Mouse (Mus musculus) T-helper 2 cell (primary cell): ENCODE results near the gene Dek.

Experiments
- in situ Hi-C: fragments of 300-600 bp; cut with MboI, MseI; formaldehyde crosslinking; loops from one replicate; pipeline ENCODE4 v1.15.1; 2025; ENCODE audit warnings: high pct_unique_total_duplicates

Gene Dek

GRCm38 (mm10) chr13:47105711-47106579 lies at the start of gene Dek:
Gene Dek, minus strand, starts transcription at chr13:47106201.
- in situ Hi-C loops, result no loop called here

DNA sequence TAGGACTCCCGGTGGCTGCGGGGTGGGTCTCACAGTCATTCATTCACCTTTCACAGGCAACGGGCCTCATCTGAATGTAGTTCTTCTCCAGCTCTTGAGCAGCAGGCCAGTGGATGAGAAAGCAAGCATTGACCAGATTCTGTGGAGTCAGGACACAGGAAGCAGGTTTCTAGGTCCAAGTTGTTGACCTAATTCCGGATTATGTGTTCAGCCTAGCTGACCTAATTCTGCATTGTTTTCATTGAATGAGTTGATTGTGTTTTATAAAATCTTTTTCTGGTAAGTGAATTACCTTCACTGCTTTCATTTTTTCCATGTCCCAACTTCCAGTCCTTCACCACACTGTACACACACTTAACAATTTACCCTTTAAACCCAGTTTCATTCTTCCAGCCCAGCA lies 48.9 kb upstream of the Dek start:
- in situ Hi-C loops, result loop anchor here (5.0 to 25.0 kb wide), 2 partner anchors 127 to 1307 kb away; no protein-coding TSS in a partner anchor

DNA sequence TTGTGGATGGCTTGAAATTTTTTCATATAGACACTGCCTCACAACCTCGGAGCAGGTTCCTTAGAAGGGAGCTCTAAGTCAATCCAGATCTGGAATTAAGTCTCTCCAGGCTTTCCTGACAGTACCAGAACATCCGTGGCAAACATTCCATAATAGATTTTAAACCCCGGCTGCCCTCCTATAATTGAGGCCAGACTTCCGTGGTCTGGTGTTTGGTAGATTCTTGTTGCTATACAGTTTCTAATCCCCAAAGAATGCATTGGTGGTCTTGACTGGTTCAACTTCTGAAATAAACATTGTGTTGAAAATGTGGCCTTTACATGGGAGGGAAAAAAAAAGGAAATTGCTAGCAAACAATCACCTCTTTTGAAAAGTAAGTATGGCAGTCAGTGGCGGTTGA lies 47.2 kb upstream of the Dek start:
- in situ Hi-C loops, result loop anchor here (5.0 to 25.0 kb wide), 2 partner anchors 129 to 1309 kb away; no protein-coding TSS in a partner anchor

GRCm38 (mm10) chr13:47152390-47152789 lies 46.4 kb upstream of the Dek start:
- in situ Hi-C loops, result loop anchor here (5.0 to 25.0 kb wide), 2 partner anchors 130 to 1310 kb away; no protein-coding TSS in a partner anchor

GRCm38 (mm10) chr13:47151060-47151459 lies 45.1 kb upstream of the Dek start:
- in situ Hi-C loops, result loop anchor here (5.0 to 25.0 kb wide), 2 partner anchors 131 to 1311 kb away; no protein-coding TSS in a partner anchor

GRCm38 (mm10) chr13:47149993-47150392 lies 44.0 kb upstream of the Dek start:
- in situ Hi-C loops, result loop anchor here (5.0 to 25.0 kb wide), 2 partner anchors 132 to 1312 kb away; no protein-coding TSS in a partner anchor

- in situ Hi-C loops, result no loop called here
Measured at GRCm38 (mm10) chr13:47148573-47148972, 42.6 kb upstream of the Dek start.

DNA sequence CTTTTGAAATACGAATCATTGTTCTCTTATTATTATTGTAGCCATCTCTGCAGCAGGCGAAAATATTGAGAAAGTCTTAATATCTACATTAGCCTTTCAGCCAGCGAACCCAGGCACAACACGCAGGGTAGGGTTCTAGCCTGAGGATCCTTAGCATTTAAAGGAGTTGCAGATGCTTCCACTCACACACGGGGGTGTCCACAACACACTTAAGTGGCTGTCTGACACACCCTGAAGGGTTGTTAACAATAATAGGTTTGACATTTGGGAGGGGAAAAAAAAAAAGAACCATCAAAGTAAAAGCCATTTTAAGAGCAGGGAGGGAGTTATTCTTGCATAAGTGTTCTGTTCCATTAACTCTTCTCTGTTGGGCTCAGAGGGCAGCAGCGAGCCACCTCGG lies 40.4 kb upstream of the Dek start:
- in situ Hi-C loops, result no loop called here

DNA sequence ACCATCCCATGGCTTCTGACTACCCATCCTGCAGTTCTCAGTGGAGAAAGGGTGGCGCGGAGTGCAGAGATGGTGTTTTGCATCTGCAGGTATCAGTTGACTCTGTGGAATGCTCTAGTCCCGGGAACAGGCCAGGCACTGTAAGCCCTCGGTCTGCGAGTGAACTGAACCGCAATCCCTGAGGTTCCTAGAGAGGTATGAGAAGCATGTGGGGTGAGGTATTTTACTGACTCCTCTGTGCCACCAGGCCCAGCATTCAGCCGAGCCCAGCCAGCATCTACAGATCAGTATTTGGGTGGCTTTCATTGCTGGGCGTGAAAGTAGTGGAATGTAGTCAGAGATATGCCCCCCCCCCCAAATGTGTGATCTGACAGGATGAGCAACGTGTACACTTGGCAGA lies 39.9 kb upstream of the Dek start:
- in situ Hi-C loops, result no loop called here

DNA sequence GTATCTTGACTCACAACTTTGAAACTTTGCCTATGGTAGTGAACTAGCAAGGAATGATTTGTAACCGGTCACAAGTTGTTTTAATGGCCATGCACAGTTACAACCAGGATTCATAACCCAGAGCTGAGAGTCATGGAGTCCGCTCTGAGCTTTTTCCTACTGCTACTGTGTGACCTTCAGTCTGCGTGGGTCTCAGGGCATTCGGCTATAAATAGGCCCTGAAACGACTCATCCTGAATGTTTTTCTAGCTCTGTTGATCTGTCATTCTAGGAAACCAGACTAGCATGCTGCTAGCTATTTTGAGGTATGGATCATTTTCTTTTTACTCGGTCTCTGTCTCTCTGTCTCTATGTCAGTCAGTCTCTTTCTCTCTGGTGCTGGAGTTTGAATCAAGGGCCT lies 36.8 kb upstream of the Dek start:
- in situ Hi-C loops, result no loop called here

DNA sequence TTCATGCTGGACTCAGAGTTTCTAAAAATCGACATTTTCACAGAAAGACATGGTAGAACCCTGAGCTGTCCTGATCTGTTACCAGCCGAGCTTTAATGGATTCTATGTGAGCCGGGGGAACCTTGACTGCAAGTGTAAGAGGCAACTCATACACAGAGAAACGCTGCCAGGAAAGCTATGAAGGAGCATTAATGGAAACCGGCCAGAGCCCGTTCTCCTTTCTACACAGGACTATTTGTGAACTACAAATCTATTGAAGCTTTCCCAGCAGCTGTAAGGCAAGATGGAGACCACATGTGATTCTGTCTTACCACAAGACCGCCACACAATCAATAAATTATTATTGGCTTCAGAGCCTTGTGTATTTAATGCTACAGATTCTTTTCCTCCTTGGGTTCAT lies 29.7 kb upstream of the Dek start:
- in situ Hi-C loops, result no loop called here

DNA sequence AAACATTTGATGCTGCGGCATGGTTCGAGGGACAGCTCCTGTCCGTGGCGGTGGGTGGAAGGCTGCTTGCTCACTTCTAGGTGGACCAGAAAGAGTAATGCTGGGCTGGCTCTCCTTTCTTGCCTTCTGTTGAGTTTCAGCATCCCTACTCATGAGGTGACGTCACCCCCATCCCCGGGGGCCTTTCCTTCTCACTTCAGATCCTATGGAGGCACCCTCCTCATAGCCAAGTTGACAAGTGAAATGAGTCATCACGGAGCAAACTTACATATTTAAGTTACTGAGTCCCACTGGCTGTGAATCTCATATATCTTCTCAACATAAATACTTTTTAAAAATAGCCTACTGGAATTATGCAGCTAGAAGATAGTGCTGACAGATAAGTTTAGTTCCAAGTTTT lies 28.8 kb upstream of the Dek start:
- in situ Hi-C loops, result no loop called here

DNA sequence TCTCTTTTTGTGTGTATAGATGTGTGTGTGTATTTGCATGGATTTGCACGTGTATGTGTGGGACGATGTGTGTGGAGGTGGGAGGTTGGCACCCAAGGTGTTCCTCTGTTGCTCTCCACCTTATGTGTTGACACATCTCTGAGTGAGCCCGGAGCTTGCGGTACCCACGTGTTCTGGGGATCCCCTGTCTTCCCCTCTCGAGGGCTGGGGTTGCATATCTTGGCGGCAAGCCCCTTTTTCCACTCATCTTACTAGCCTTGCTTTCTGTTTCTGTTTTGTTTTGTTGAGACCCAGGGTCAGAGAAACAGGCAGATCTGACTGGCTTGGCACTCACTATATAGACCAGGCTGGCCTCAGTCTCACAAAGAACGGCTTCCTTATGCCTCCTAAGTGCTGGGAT lies 27.1 kb upstream of the Dek start:
- in situ Hi-C loops, result no loop called here

- in situ Hi-C loops, result no loop called here
Measured at GRCm38 (mm10) chr13:47129090-47129489, 23.1 kb upstream of the Dek start.

- in situ Hi-C loops, result no loop called here
Measured at GRCm38 (mm10) chr13:47125595-47125994, 19.6 kb upstream of the Dek start.

GRCm38 (mm10) chr13:47124986-47125385 lies 19.0 kb upstream of the Dek start:
- in situ Hi-C loops, result no loop called here

DNA sequence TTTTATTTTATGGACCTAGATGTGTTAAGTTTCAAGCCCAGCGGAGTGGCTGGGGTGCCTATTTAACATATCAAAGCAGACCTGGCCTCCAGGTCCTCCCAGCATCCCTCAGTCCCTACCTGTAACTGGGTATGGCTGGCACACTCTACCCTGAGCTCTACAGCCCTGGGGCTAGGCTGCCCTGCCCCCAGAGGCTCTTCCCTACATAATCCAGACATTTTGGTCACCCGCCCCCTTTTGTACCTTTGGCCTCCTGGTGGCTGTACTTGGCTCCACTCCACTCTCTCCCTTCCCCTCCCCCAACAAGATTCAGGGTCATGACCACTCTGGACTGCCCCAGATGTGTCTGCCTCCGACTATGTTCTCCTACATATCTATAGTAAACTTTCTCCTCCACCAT lies 18.4 kb upstream of the Dek start:
- in situ Hi-C loops, result no loop called here

- in situ Hi-C loops, result no loop called here
Measured at GRCm38 (mm10) chr13:47122537-47123430, 16.8 kb upstream of the Dek start, which contains the start of gene Rnf144b. Gene Rnf144b, plus strand, starts transcription at chr13:47122656.

DNA sequence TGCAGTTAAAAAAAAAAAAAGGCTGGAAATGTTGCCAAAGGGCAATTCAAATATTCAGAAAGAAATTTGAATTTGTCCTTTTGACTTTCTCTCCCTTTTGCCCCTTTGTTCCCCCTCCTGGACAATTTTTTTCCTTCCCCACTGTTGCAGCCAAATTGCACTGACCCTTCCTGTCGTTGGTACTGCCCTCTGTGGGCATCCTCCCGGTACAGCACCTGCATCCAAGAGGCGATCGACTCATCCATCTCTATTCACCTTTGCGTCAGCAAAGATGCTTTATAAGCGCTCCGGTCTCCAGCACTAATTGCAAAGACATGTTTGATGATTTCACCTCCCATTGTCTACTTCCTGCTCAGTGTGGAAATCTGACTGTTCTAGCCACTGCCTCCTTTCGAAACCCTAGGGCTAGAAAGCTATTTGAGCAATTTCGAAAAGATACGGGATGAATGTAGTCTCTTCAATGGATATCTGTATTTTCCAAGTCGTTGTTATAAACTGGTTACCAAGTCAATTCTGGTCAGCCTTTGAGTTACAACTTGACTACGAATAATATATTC lies 15.4 kb upstream of the Dek start:
- in situ Hi-C loops, result no loop called here

GRCm38 (mm10) chr13:47116000-47116399 lies 10.0 kb upstream of the Dek start:
- in situ Hi-C loops, result no loop called here

- in situ Hi-C loops, result no loop called here
Measured at GRCm38 (mm10) chr13:47112924-47113323, 6.9 kb upstream of the Dek start.

DNA sequence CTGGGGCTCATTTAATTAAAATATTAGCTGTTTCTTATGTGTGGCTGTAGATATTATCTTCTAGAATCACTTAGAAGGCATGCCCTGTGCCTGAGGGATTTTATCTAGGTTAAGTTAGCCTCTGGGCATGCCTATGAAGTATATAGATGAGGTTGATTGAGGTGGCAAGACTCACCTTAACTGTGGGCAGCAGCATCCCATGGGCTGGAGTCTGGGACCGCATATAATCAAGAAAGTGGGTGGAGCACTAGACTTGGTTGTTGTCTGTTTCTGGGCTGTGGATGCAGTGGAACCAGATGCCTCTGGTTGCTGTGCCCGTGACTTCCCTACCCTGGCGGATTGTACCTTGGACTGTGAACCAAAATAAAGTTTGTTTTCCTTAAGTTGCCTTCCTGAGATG lies 6.1 kb upstream of the Dek start:
- in situ Hi-C loops, result no loop called here
